Mouse (Mus musculus) myocyte (in vitro differentiated cells): ENCODE results near the gene Actn2. TPM values are rescaled to one million over a fixed set of nuclear protein-coding genes. Genes with fewer than 3 reads are reported as not detected.

Experiments
- H3K27me3 ChIP-seq: one replicate; pipeline ENCODE4 v1.6.1; 2011; ENCODE audit not compliant: control insufficient read depth, insufficient read depth, insufficient read length
- H3K36me3 ChIP-seq: one replicate; pipeline ENCODE4 v1.6.1; 2011; ENCODE audit not compliant: control insufficient read depth, insufficient read depth
- H3K4me2 ChIP-seq: one replicate; pipeline ENCODE4 v1.6.1; 2011; ENCODE audit warnings: low read depth, control low read depth
- H3K4me3 ChIP-seq: one replicate; pipeline ENCODE4 v1.5.1; 2011; ENCODE audit warnings: mild to moderate bottlenecking, control low read depth, moderate library complexity
- H3K79me2 ChIP-seq: one replicate; pipeline ENCODE4 v1.6.1; 2011; ENCODE audit not compliant: control insufficient read depth, insufficient read depth
- H3ac ChIP-seq: one replicate; pipeline ENCODE4 v1.6.1; 2011; ENCODE audit not compliant: control insufficient read depth, insufficient read length
- CEBPB ChIP-seq: IDR thresholded peaks from 2 replicates; pipeline ENCODE4 v1.6.1; 2011; ENCODE audit warnings: mild to moderate bottlenecking, moderate library complexity; ENCODE audit not compliant: poor library complexity, insufficient read depth, severe bottlenecking
- E2F4 ChIP-seq: IDR thresholded peaks from one replicate; pipeline ENCODE4 v1.6.1; 2011; ENCODE audit warnings: mild to moderate bottlenecking, control low read depth, moderate library complexity; ENCODE audit not compliant: insufficient read depth
- MAX ChIP-seq: IDR thresholded peaks from one replicate; pipeline ENCODE4 v1.6.1; 2011; ENCODE audit warnings: low read depth, mild to moderate bottlenecking, control low read depth
- MYOD1 ChIP-seq, 3 experiments: IDR thresholded peaks; one replicate each; pipeline ENCODE4 v1.6.1; 2011; ENCODE audit warnings: control low read depth in 2 of 3, low read depth in 2 of 3, mild to moderate bottlenecking in 2 of 3, moderate library complexity in 1 of 3; ENCODE audit not compliant: insufficient read length in 2 of 3, control insufficient read depth in 1 of 3
- MYOG ChIP-seq, 3 experiments: IDR thresholded peaks; one replicate each; pipeline ENCODE4 v1.6.1; 2011; ENCODE audit warnings: control low read depth in 2 of 3, low read depth in 2 of 3, mild to moderate bottlenecking in 2 of 3; ENCODE audit not compliant: insufficient read length in 2 of 3, control insufficient read depth in 1 of 3, insufficient read depth in 1 of 3
- POLR2A ChIP-seq: IDR thresholded peaks from one replicate; pipeline ENCODE4 v1.6.1; 2011; ENCODE audit warnings: low read depth, mild to moderate bottlenecking, control low read depth, moderate library complexity; ENCODE audit not compliant: insufficient read length
- POLR2AphosphoS2 ChIP-seq: IDR thresholded peaks from one replicate; pipeline ENCODE4 v1.6.1; 2011; ENCODE audit warnings: low read depth, control low read depth; ENCODE audit not compliant: insufficient read length
- REST ChIP-seq: IDR thresholded peaks from one replicate; pipeline ENCODE4 v1.6.1; 2011; ENCODE audit warnings: mild to moderate bottlenecking, control low read depth, moderate library complexity; ENCODE audit not compliant: insufficient read depth, insufficient read length
- SRF ChIP-seq: IDR thresholded peaks from one replicate; pipeline ENCODE4 v1.6.1; 2011; ENCODE audit warnings: low read depth; ENCODE audit not compliant: control insufficient read depth, insufficient read length
- TCF12 ChIP-seq: IDR thresholded peaks from one replicate; pipeline ENCODE4 v1.6.1; 2011; ENCODE audit warnings: mild to moderate bottlenecking, control low read depth; ENCODE audit not compliant: poor library complexity, insufficient read depth, severe bottlenecking
- TCF3 ChIP-seq: IDR thresholded peaks from one replicate; pipeline ENCODE4 v1.6.1; 2011; ENCODE audit warnings: low read depth, control low read depth; ENCODE audit not compliant: insufficient read length
- USF1 ChIP-seq: IDR thresholded peaks from one replicate; pipeline ENCODE4 v1.6.1; 2011; ENCODE audit warnings: low read depth, mild to moderate bottlenecking, control low read depth, moderate library complexity
- polyA plus RNA-seq: library from polyadenylated mRNA; unstranded; fragments of >200 nt; fragmentation: generic; extraction: Trizol; gene quantifications from one replicate; pipeline ENCODE4 v1.2.1, GENCODE M21; 2012; ENCODE audit warnings: missing spikeins

Actn2 gene
- polyA plus RNA-seq, 1 experiment, result 147 TPM

- peak overlapping the region; percentile 65 for H3K4me2 ChIP-seq
- no peaks in the 10 kb centered on the region for H3K27me3 ChIP-seq
- H3K79me2 ChIP-seq, result no peaks in the 10 kb centered on the region
- peak; percentile 50 for TF ChIP-seq USF1
- no peak for TF ChIP-seq POLR2AphosphoS2
- H3K36me3 ChIP-seq, result no peaks in the 10 kb centered on the region
- no peak overlapping the region for H3K4me3 ChIP-seq
- H3ac ChIP-seq, result no peak overlapping the region
These were observed 29.4 kb upstream of the Actn2 start for GRCm38 (mm10) chr13:12369930-12370329.

GRCm38 (mm10) chr13:12369041-12369621 is 28.6 kb upstream of the Actn2 start:
- Histone ChIP-seq H3K79me2 (no peaks in the 10 kb centered on the region), H3ac (no peak overlapping the region), H3K4me2 (peak overlapping the region; percentile 65), H3K27me3 (no peaks in the 10 kb centered on the region), H3K4me3 (no peak overlapping the region), H3K36me3 (no peaks in the 10 kb centered on the region)
- TF ChIP-seq POLR2AphosphoS2 (no peak), E2F4 (no peak), TCF12 (no peak), SRF (no peak), MYOG (IDR thresholded peaks at IDR 0.05; ENCODE audit: control insufficient read depth in 1 of 3, insufficient read depth in 1 of 3, insufficient read length in 2 of 3, low read depth in 2 of 3) (peak; percentile 61 to 87 (median 81)), MYOD1 (IDR thresholded peaks at IDR 0.05; ENCODE audit: control insufficient read depth in 1 of 3, insufficient read length in 2 of 3, low read depth in 2 of 3) (peak in 2 of 3 experiments; percentile 48 to 78), MAX (no peak), TCF3 (no peak)

- Histone ChIP-seq H3K4me2 (no peak overlapping the region), H3ac (no peak overlapping the region), H3K27me3 (no peaks in the 10 kb centered on the region), H3K36me3 (no peaks in the 10 kb centered on the region), H3K79me2 (no peaks in the 10 kb centered on the region), H3K4me3 (no peak overlapping the region)
- peak in 1 of 3 experiments; percentile 41 for TF ChIP-seq MYOG (IDR thresholded peaks at IDR 0.05; ENCODE audit: control insufficient read depth in 1 of 3, insufficient read depth in 1 of 3, insufficient read length in 2 of 3, low read depth in 2 of 3)
- TF ChIP-seq REST, result no peak
These were observed 20.9 kb upstream of the Actn2 start for GRCm38 (mm10) chr13:12361486-12361885.

GRCm38 (mm10) chr13:12357554-12357953 is 17.0 kb upstream of the Actn2 start:
- Histone ChIP-seq H3K27me3 (no peaks in the 10 kb centered on the region), H3K36me3 (no peaks in the 10 kb centered on the region), H3K4me2 (peak overlapping the region; percentile 38), H3K4me3 (no peak overlapping the region), H3ac (no peak overlapping the region), H3K79me2 (no peaks in the 10 kb centered on the region)
- TF ChIP-seq MYOD1 (IDR thresholded peaks at IDR 0.05; ENCODE audit: control insufficient read depth in 1 of 3, insufficient read length in 2 of 3, low read depth in 2 of 3) (peak; percentile 6 to 60 (median 32)), MYOG (IDR thresholded peaks at IDR 0.05; ENCODE audit: control insufficient read depth in 1 of 3, insufficient read depth in 1 of 3, insufficient read length in 2 of 3, low read depth in 2 of 3) (peak in 2 of 3 experiments; percentile 3 to 30), TCF12 (peak; percentile 32), E2F4 (no peak), TCF3 (no peak), POLR2AphosphoS2 (no peak)

- H3K4me3 ChIP-seq, result no peak overlapping the region
- no peak overlapping the region for H3K4me2 ChIP-seq
- H3K36me3 ChIP-seq, result no peaks in the 10 kb centered on the region
- no peak overlapping the region for H3ac ChIP-seq
- TF ChIP-seq MYOD1 (IDR thresholded peaks at IDR 0.05; ENCODE audit: control insufficient read depth in 1 of 3, insufficient read length in 2 of 3, low read depth in 2 of 3), result no peak
- no peaks in the 10 kb centered on the region for H3K79me2 ChIP-seq
- peaks cover under 1% of the 10 kb centered on the region for H3K27me3 ChIP-seq
These were observed 15.6 kb upstream of the Actn2 start for GRCm38 (mm10) chr13:12356184-12356583.

- Histone ChIP-seq H3K4me2 (no peak overlapping the region), H3K4me3 (no peak overlapping the region), H3K79me2 (no peaks in the 10 kb centered on the region), H3K27me3 (peaks cover 10% of the 10 kb centered on the region), H3ac (no peak overlapping the region), H3K36me3 (no peaks in the 10 kb centered on the region)
- no peak for TF ChIP-seq POLR2A
- TF ChIP-seq MAX, result no peak
- TF ChIP-seq REST, result no peak
- TF ChIP-seq SRF, result no peak
- TF ChIP-seq MYOG (IDR thresholded peaks at IDR 0.05; ENCODE audit: control insufficient read depth in 1 of 3, insufficient read depth in 1 of 3, insufficient read length in 2 of 3, low read depth in 2 of 3), result no peak
- no peak for TF ChIP-seq USF1
- no peak for TF ChIP-seq E2F4
- TF ChIP-seq TCF12, result no peak
- no peak for TF ChIP-seq TCF3
- TF ChIP-seq CEBPB, result no peak
- no peak for TF ChIP-seq MYOD1 (IDR thresholded peaks at IDR 0.05; ENCODE audit: control insufficient read depth in 1 of 3, insufficient read length in 2 of 3, low read depth in 2 of 3)
- TF ChIP-seq POLR2AphosphoS2, result no peak
These were observed 8.8 kb upstream of the Actn2 start for GRCm38 (mm10) chr13:12349197-12349824.
